Mouse (Mus musculus) kidney, postnatal 14 days (tissue): ENCODE results near the gene Kri1.
"Not testable (repeated sequence)": the region's sequence is repeated elsewhere in the genome, so short reads cannot be mapped to it uniquely, and the experiment has no call there.

Experiments
- DNase-seq: peaks from one replicate; pipeline ENCODE4 v3.0.0; 2022; ENCODE audit warnings: mixed read lengths

Kri1 gene

GRCm38 (mm10) chr9:21287571-21288402 lies at the start of gene Kri1:
Gene Kri1, minus strand, starts transcription at chr9:21287969.
- peak; percentile 99 for DNase-seq

DNA sequence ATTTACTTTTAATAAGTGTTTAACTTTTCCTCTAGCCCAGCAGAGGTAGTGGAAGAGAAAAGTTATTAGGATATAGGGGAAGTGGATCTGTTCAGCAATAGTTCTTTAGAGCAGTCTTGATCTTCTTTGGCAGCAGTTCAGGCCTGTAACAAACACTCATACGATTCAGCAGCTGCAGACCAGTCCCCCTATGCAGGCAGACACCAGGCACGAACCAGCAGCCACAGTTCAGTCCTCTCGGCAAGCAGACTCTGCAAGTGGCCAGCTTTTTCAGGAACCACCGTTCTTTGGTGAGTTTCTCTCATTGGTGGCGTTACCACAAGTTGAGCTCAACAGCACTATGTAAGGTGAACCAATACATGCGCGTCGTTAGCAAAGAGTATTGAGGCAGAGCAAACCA lies 48.7 kb upstream of the Kri1 start:
- DNase-seq, result no peak

- DNase-seq, result no peak
These were observed 47.6 kb upstream of the Kri1 start for GRCm38 (mm10) chr9:21335391-21335790.

DNA sequence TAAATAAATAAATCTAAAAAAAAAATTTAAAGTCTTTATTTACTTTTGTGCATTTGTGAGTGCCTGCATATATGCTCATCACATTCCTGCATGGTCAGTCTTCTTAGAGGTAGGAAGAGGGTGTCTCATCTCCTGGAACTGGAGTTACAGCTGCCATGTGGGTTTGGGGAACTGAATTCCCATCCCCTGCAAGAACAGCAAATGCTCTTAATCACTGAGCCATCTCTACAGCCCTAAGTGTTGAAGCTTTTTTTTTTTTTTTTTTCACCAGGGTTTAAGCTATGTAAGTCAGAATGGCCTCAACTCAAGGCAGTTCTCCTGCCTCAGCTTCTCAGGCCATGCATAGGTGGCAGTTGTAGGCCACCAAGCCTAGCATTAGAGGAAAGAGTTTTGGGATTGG lies 47.0 kb upstream of the Kri1 start:
- DNase-seq, result no peak

DNA sequence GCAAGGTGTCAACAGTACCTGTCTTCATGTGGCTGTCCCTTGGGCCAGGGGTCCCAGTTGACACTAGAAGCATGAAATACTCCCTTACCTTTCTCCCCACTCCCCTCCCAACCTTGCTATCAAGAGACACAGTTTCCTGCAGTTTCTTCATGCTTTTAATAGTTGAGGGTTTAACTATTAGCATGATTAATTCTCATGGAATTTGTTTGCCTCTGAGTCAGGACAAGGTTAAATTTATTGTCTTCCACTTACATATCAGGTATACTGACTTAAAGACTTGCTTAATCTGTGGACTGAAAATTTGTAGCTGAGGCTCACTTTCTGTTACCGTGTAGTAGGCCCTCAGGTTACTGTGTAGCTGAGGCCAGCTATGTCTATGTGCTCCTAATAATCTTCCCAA lies 45.8 kb upstream of the Kri1 start:
- DNase-seq, result no peak

GRCm38 (mm10) chr9:21332161-21333061 lies 44.6 kb upstream of the Kri1 start:
- no peak for DNase-seq

DNA sequence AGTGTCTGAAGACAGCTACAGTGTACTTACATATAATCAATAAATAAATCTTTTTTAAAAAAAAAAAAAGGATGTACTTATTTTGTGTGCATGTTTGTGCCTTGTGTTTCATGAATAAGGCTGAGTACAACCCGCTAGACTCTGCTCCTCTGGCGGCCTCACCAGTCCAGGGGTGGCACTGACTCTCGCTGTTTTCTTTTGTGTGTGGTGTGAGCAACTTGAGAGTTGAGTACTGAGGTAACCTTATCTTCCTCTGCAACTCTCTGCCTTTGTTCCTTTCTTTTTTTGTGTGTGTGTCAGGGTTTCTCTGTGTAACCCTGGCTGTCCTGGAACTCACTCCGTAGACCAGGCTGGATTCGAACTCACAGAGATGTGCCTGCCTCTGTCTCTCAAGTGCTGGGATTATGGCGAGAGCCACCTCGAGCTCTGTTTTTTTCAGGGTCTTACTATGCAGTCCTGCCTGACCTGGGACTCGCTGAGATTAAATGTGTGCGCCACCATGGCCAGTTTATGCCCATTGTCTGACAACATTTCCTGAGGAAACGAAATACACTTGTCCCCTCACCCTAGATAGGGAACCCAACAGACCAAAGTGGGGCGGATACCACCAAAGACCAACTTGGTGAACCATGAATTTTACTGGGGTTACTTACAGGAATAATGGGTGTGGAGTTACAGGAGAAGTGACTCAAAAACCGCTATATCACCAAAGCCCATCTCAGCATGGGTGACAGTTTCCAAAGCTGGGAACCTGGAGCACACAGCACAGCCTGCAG lies 43.8 kb upstream of the Kri1 start:
- DNase-seq, result no peak

DNA sequence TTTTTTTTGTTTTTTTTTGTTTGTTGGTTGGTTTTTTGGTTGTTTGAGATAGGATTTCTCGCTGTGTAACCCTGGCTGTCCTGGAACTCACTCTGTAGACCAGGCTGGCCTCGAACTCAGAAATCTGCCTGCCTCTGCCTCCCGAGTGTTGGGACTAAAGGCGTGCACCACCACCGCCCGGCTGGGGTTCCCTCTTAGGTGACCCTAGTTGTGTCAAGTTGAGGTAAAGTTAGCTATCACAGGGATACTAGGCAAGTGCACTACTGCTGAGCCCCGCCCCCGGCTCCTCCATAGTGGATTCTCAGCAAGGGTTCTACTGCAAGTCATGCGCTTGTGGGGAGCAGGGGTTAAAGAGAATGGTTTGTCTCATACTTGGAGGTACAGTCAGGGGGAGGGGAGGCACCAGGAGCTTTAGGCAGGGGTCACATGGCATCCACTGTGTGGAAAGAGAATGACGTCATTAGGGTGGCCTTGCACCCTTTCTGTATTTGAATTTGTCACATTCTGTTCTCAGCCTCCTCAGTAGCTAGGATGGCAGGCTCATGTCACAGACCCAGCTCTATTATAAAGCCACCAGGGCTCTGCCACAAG lies 42.0 kb upstream of the Kri1 start:
- DNase-seq, result no peak

GRCm38 (mm10) chr9:21329041-21329440 lies 41.3 kb upstream of the Kri1 start:
- no peak for DNase-seq

DNA sequence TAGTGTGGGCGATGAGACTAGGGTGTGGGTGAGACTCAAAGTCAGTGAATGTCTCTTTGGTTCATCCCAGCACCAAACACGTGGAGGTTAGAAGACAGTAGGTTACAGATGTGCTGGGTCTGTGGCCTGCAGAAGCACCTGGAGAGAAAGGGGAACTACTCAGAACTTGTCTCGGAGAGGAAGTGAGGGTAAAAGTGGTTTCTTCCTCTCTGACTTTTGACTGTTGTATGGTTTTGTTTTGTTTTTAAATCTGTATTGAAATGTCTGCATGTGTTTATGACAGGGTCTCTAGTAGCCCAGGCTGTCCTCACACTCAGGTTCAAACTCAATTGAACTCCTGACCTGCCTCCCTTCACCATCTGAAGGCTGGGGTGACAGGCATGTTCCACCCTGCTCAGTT lies 40.3 kb upstream of the Kri1 start:
- no peak for DNase-seq

GRCm38 (mm10) chr9:21327569-21327968 lies 39.8 kb upstream of the Kri1 start:
- DNase-seq, result no peak

DNA sequence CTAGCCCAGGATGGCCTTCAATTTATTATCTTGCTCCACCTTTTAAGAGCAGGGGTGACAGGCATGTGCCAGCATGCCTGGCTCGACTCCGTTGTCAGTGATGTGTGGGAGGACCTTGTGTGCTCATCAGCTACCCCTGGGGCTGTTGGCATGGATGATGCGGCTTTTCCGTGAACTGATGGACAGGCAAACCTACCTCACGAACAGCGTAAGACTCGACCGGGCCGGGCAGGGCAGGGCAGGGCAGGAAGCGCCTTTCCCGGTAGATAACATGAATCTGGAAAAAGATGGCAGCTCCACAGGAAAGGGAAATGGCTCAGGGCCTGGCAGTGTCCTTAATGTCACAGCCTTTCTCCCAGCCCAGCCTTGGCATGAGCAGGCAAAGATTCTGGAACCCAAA lies 36.5 kb upstream of the Kri1 start:
- DNase-seq, result peak; percentile 57

GRCm38 (mm10) chr9:21322917-21323297 lies 35.1 kb upstream of the Kri1 start:
- not testable (repeated sequence) for DNase-seq

DNA sequence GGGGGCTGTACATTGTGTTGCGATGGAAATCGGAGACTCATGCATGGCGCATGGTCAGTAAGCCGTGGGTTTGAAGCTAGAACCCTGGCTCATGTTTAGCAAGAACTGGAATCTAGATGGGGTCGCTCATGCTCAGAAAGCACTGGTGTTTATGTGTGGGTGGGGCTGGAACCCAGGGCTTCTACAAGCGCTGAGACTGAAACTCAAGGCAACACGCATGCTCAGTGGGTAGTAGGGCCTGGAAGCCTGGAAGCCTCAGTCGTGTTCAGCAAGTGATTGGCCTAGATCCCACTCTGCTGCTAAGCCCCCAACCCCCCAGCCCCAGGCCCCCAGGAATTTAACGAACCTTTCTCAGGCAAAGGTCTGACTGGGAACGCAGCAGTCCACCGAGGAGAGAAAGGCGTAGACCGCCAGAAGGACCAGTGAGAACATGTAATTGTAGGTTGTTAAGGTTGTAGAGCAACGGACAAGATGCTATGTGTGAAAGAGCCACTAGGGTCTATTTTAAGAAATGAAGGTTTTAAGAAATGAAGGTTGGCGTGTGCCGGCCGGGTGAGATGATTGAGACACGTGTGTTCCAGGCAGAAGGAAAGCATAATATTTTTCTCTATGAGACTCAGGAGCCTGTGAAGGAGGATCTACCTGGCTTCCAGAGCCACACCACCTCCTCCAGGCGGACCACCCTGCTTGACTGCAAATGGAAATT lies 34.6 kb upstream of the Kri1 start:
- DNase-seq, result no peak

- DNase-seq, result peak; percentile 54
These were observed 33.7 kb upstream of the Kri1 start for GRCm38 (mm10) chr9:21321513-21321835.

DNA sequence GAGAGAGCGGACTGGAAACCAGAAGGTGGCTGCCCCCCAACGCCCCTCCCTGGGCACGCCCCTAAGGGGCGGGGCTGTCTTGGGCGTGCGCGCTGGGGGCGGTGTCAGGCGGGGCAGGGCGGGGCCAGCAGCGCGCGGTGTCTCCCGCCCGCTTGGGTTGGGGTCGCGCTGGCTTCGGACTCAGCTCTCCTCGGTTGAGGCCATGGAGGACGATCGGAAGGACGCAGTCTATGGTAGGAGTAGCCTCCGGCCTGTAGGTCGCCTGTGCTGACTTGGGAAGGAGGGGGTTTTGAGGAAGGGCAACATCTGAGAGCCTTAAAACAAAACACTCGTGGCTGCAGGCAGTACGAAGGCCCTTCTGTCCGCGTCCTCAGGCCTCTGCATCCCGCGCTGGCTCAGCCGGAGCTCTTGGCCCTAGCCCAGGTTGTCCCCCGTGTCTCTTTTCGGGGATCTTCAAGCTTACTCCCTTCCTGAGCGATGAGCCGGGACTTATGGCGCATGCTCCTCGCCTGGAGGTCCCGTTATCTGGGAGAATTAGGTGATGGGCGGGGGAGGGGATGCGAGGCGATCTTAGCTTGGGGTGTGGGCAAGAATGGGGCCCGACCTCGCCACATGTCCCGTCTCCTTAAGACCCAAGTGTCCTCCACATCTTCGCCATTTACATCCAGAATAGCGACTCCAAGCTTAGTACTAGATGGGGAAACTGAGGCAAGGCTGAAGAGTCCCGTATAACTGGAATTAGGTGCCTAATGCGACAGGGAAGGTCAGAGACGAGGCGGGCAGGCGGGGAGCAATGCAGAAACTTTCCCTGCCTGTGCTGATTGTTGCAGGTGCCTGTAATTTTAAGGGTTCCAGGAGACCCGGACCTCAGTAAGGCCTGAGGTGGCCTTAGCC lies 33.1 kb upstream of the Kri1 start, which contains the start of gene Slc44a2:
TSS of gene Slc44a2 (plus strand) at position 80 of the 894 bp plus-strand sequence.
- DNase-seq, result peak; percentile 91

DNA sequence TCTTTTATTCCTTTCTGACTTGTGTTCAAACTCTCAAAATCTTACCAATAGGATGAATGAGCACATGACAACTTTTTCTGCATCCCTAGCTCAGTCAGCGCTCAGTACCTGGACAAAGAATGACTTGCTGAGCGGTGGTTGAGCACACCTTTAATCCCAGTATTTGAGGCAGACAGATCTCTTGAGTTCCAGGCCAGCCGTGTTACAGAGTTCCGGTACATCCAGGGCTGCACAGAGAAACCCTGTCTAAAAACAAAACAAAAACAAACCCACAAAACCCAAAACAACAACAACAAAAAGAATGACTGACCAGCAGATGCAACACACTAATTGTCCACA lies 32.5 kb upstream of the Kri1 start:
- DNase-seq, result no peak

GRCm38 (mm10) chr9:21319503-21319902 lies 31.7 kb upstream of the Kri1 start:
- no peak for DNase-seq

- no peak for DNase-seq
These were observed 31.0 kb upstream of the Kri1 start for GRCm38 (mm10) chr9:21318792-21319191.

DNA sequence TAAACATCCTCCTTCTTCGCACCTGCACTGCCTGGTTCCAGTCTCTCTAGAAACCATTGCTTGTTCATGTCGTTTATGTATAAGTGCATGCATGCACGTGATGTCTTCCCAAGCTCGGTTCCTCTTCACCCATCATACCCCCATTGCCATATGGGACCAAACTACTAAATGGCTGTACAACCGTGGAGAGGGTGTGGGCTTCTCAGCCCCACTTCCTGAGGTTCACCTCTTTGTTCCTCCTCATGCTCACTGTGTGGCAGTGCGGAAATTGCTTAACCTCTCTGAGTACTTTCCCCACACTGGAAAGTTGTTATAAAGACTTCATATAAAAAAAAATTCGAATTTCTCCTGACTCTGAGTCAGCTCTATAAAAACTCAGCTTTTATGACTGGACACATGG lies 28.9 kb upstream of the Kri1 start:
- no peak for DNase-seq

- no peak for DNase-seq
These were observed 27.7 kb upstream of the Kri1 start for GRCm38 (mm10) chr9:21315421-21315820.
